Mouse (Mus musculus) midbrain, postnatal 0 days (tissue): ENCODE results near the gene Fam110a. TPM values are rescaled to one million over a fixed set of nuclear protein-coding genes. Genes with fewer than 3 reads are reported as not detected.

ENCODE experiments used
- ATAC-seq: fragments of 200-750 bp; cut with Nextera tagmentation; 2 replicates; pipeline ENCODE4 v1.8.0; 2017; ENCODE audit warnings: moderate number of reproducible peaks, mild to moderate bottlenecking, moderate TSS enrichment, moderate library complexity; ENCODE audit not compliant: low FRiP score
- DNase-seq: peaks from one replicate; pipeline ENCODE4 v3.0.0-alpha.2; 2015; ENCODE audit warnings: low spot score
- H3K27ac ChIP-seq: fragments of 300-500 bp; sonication (generic); 2 replicates; pipeline ENCODE4 v1.5.1; 2014; ENCODE audit warnings: low read depth, mild to moderate bottlenecking, low read length, mixed read lengths
- H3K27me3 ChIP-seq: fragments of 300-500 bp; sonication (generic); 2 replicates; pipeline ENCODE4 v1.6.1; 2014; ENCODE audit warnings: low read length, control low read depth, mixed read lengths; ENCODE audit not compliant: insufficient read depth
- H3K36me3 ChIP-seq: fragments of 300-500 bp; sonication (generic); 2 replicates; pipeline ENCODE4 v1.6.1; 2014; ENCODE audit warnings: low read length, control low read depth, mixed read lengths; ENCODE audit not compliant: insufficient read depth
- H3K4me1 ChIP-seq: fragments of 300-500 bp; sonication (generic); 2 replicates; pipeline ENCODE4 v1.6.1; 2014; ENCODE audit warnings: mild to moderate bottlenecking, control low read depth, antibody characterized with exemption, low read length, mixed read lengths; ENCODE audit not compliant: insufficient read depth
- H3K4me2 ChIP-seq: fragments of 300-500 bp; sonication (generic); 2 replicates; pipeline ENCODE4 v1.6.1; 2014; ENCODE audit warnings: low read depth, mild to moderate bottlenecking, low read length, mixed read lengths; ENCODE audit not compliant: poor library complexity, severe bottlenecking
- H3K4me3 ChIP-seq: fragments of 300-500 bp; sonication (generic); 2 replicates; pipeline ENCODE4 v1.5.1; 2014; ENCODE audit warnings: low read depth, mild to moderate bottlenecking, low read length, moderate library complexity
- H3K9ac ChIP-seq: fragments of 300-500 bp; sonication (generic); replicated peaks from 2 replicates; pipeline ENCODE4 v1.6.1; 2014; ENCODE audit warnings: mild to moderate bottlenecking, low read length, moderate library complexity, mixed read lengths; ENCODE audit not compliant: poor library complexity, severe bottlenecking
- H3K9me3 ChIP-seq: fragments of 300-500 bp; sonication (generic); 2 replicates; pipeline ENCODE4 v1.6.1; 2016; ENCODE audit warnings: low read length, control low read depth
- CTCF ChIP-seq: IDR thresholded peaks from 2 replicates; pipeline ENCODE4 v1.5.1; 2016; ENCODE audit warnings: antibody characterized with exemption, mild to moderate bottlenecking
- WGBS: fragments of 180-500 bp; shearing (Covaris S2); extraction: QIAGEN DNeasy Blood & Tissue Kit; methylation state at CpG from one replicate; pipeline ENCODE4 v1.1.7; 2014; 5-methylcytosine and 5-hydroxymethylcytosine counted together
- polyA plus RNA-seq: library from polyadenylated mRNA; unstranded; fragments of >200 nt; fragmentation: Nextera tagmentation; extraction: Ambion mirVana; gene quantifications from 2 replicates; pipeline ENCODE4 v1.2.1, GENCODE M21; 2015
- total RNA-seq: library from RNA; depleted of rRNA; stranded (reverse); fragments of >200 nt; gene quantifications from 2 replicates; pipeline ENCODE4 v1.2.3, GENCODE M21; 2014

The Fam110a gene
- total and polyA plus RNA-seq, 2 experiments from 2014 or later, result 28.7 to 36.1 TPM

GRCm38 (mm10) chr2:151968451-151968850, 11.6 kb downstream of the Fam110a start:
- H3K4me3 ChIP-seq, result no peak overlapping the region
- ATAC-seq (no peak), DNase-seq (no peak)
- no peaks in the 10 kb centered on the region for H3K9me3 ChIP-seq
- H3K9ac ChIP-seq, result no peak overlapping the region
- H3K27ac ChIP-seq, result no peak overlapping the region
- no peak overlapping the region for H3K4me2 ChIP-seq
- H3K4me1 ChIP-seq, result peaks cover 25% of the 10 kb centered on the region; the same call in 1 of the 2 replicates
- no peaks in the 10 kb centered on the region for H3K36me3 ChIP-seq
- no peak for TF ChIP-seq CTCF
- H3K27me3 ChIP-seq, result no peaks in the 10 kb centered on the region
- WGBS, result 68% methylated on average over 8 of the region's 8 CpGs

- ATAC-seq, result no peak
- H3K9me3 ChIP-seq, result no peaks in the 10 kb centered on the region
- H3K4me3 ChIP-seq, result no peak overlapping the region
- H3K36me3 ChIP-seq, result no peaks in the 10 kb centered on the region
- H3K9ac ChIP-seq, result no peak overlapping the region; the same call in 1 of the 2 replicates
- no peak overlapping the region for H3K27ac ChIP-seq
- H3K4me1 ChIP-seq, result peaks cover 28% of the 10 kb centered on the region; the same call in 1 of the 2 replicates
- no peaks in the 10 kb centered on the region for H3K27me3 ChIP-seq
- no peak for DNase-seq
- WGBS, result 69% methylated on average over 2 of the region's 2 CpGs
- no peak for TF ChIP-seq CTCF
- peak overlapping the region; percentile 38; the same call in 1 of the 2 replicates for H3K4me2 ChIP-seq
Observed at GRCm38 (mm10) chr2:151967792-151968191, 12.2 kb downstream of the Fam110a start.

- 13% methylated on average over 9 of the region's 9 CpGs for WGBS
- Histone ChIP-seq H3K27ac (no peak overlapping the region), H3K27me3 (no peaks in the 10 kb centered on the region), H3K9ac (peak overlapping the region; percentile 33; the same call in 1 of the 2 replicates), H3K4me1 (peaks cover 28% of the 10 kb centered on the region; the same call in 1 of the 2 replicates), H3K36me3 (no peaks in the 10 kb centered on the region), H3K4me2 (peak overlapping the region; percentile 38), H3K9me3 (no peaks in the 10 kb centered on the region), H3K4me3 (no peak overlapping the region)
- DNase-seq, result peak; percentile 72
- TF ChIP-seq CTCF, result no peak
- ATAC-seq, result no peak
Observed at GRCm38 (mm10) chr2:151967176-151967750, 12.8 kb downstream of the Fam110a start.

- Histone ChIP-seq H3K4me2 (no peak overlapping the region), H3K9ac (no peak overlapping the region), H3K4me3 (no peak overlapping the region), H3K27me3 (no peaks in the 10 kb centered on the region), H3K9me3 (no peaks in the 10 kb centered on the region), H3K36me3 (no peaks in the 10 kb centered on the region), H3K4me1 (peaks cover 23% of the 10 kb centered on the region; the same call in 1 of the 2 replicates), H3K27ac (no peak overlapping the region)
- DNase-seq (peak; percentile 62), ATAC-seq (no peak)
- WGBS, result 11% methylated on average over 9 of the region's 9 CpGs
- TF ChIP-seq CTCF, result no peak
Observed at GRCm38 (mm10) chr2:151964052-151964451, 16.0 kb downstream of the Fam110a start.

GRCm38 (mm10) chr2:151963319-151963718, 16.7 kb downstream of the Fam110a start:
- Histone ChIP-seq H3K27me3 (no peaks in the 10 kb centered on the region), H3K9me3 (no peaks in the 10 kb centered on the region), H3K36me3 (no peaks in the 10 kb centered on the region), H3K27ac (no peak overlapping the region), H3K4me3 (no peak overlapping the region), H3K4me2 (no peak overlapping the region), H3K4me1 (peaks cover 19% of the 10 kb centered on the region; the same call in 1 of the 2 replicates), H3K9ac (no peak overlapping the region)
- DNase-seq (no peak), ATAC-seq (no peak)
- TF ChIP-seq CTCF, result no peak
- 91% methylated on average over 5 of the region's 5 CpGs for WGBS

- peak; percentile 25; the same call in 1 of the 2 replicates for ATAC-seq
- Histone ChIP-seq H3K27ac (no peak overlapping the region), H3K4me1 (peaks cover 16% of the 10 kb centered on the region; the same call in 1 of the 2 replicates), H3K4me2 (no peak overlapping the region), H3K4me3 (no peak overlapping the region), H3K9ac (no peak overlapping the region), H3K27me3 (no peaks in the 10 kb centered on the region), H3K9me3 (no peaks in the 10 kb centered on the region), H3K36me3 (no peaks in the 10 kb centered on the region)
- DNase-seq, result peak; percentile 73
- 51% methylated on average over 10 of the region's 10 CpGs for WGBS
- TF ChIP-seq CTCF, result no peak
Observed at GRCm38 (mm10) chr2:151962474-151962873, 17.5 kb downstream of the Fam110a start.
